Mouse (Mus musculus): ENCODE measurements around the gene Rgs7. TPM values are rescaled to one million over a fixed set of nuclear protein-coding genes. Genes with fewer than 3 reads are reported as not detected.

Gene Rgs7
- polyA plus RNA-seq, 1 experiment, result 0.45 TPM

DNA sequence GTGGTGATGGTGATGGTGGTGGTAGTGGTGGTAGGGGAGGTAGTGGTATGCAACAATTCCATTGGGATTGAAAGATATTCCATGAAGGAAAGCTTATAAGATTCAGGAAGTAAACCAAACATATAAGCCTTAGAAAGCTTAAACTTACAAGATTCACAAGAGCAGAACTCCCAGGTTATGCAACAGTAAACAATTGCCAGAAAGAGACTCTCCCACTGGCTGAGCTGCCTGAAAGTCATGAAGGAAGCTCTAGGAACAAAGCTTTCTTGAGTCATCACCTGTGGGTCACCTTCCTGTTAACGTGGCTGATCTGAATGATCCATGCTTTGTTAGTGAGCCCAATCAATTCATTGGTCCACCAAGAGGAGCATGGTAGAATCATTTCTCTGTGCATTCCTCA lies 288.8 kb downstream of the Rgs7 start:
- 65% methylated on average over 1 of the region's 1 CpGs for WGBS
- no peaks in the 10 kb centered on the region for H3K4me1 ChIP-seq (ENCODE audit: control insufficient read depth, insufficient read depth, low read length)
- TF ChIP-seq CTCF (IDR thresholded peaks at IDR 0.05; ENCODE audit: insufficient read depth, low read length) (no peak), POLR2A (IDR thresholded peaks at IDR 0.05; ENCODE audit: borderline replicate concordance, extremely low read depth, low read depth, low read length) (no peak)
- H3K4me3 ChIP-seq (replicated peaks; ENCODE audit: extremely low read depth, low read depth, low read length), result no peak overlapping the region
- no peak for DNase-seq

GRCm38 (mm10) chr1:175202902-175203301 lies 289.4 kb downstream of the Rgs7 start:
- DNase-seq, result no peak
- no peak for TF ChIP-seq CTCF (IDR thresholded peaks at IDR 0.05; ENCODE audit: insufficient read depth, low read length)
- TF ChIP-seq POLR2A (IDR thresholded peaks at IDR 0.05; ENCODE audit: borderline replicate concordance, extremely low read depth, low read depth, low read length), result no peak
- no peaks in the 10 kb centered on the region for H3K4me1 ChIP-seq (ENCODE audit: control insufficient read depth, insufficient read depth, low read length)
- WGBS, result 24% methylated on average over 2 of the region's 2 CpGs
- no peak overlapping the region for H3K4me3 ChIP-seq (replicated peaks; ENCODE audit: extremely low read depth, low read depth, low read length)

GRCm38 (mm10) chr1:175198881-175199280 lies 293.4 kb downstream of the Rgs7 start:
- DNase-seq, result no peak
- 88% methylated on average over 4 of the region's 4 CpGs for WGBS

GRCm38 (mm10) chr1:175195806-175196205 lies 296.5 kb downstream of the Rgs7 start:
- H3K4me1 ChIP-seq (ENCODE audit: control insufficient read depth, insufficient read depth, low read length), result no peaks in the 10 kb centered on the region
- TF ChIP-seq CTCF (IDR thresholded peaks at IDR 0.05; ENCODE audit: insufficient read depth, low read length) (no peak), POLR2A (IDR thresholded peaks at IDR 0.05; ENCODE audit: borderline replicate concordance, extremely low read depth, low read depth, low read length) (no peak)
- DNase-seq, result no peak
- WGBS, result 80% methylated on average over 4 of the region's 4 CpGs
- no peak overlapping the region for H3K4me3 ChIP-seq (replicated peaks; ENCODE audit: extremely low read depth, low read depth, low read length)

More at GRCm38 (mm10) chr1:175198881-175199280, 293.4 kb downstream of the Rgs7 start:
- Histone ChIP-seq H3K4me1 (ENCODE audit: control insufficient read depth, insufficient read depth, low read length) (no peaks in the 10 kb centered on the region), H3K4me3 (replicated peaks; ENCODE audit: extremely low read depth, low read depth, low read length) (no peak overlapping the region)
- TF ChIP-seq POLR2A (IDR thresholded peaks at IDR 0.05; ENCODE audit: borderline replicate concordance, extremely low read depth, low read depth, low read length) (no peak), CTCF (IDR thresholded peaks at IDR 0.05; ENCODE audit: insufficient read depth, low read length) (no peak)

GRCm38 (mm10) chr1:175188186-175188585 lies 304.1 kb downstream of the Rgs7 start:
- Histone ChIP-seq H3K4me3 (replicated peaks; ENCODE audit: extremely low read depth, low read depth, low read length) (no peak overlapping the region), H3K4me1 (ENCODE audit: control insufficient read depth, insufficient read depth, low read length) (no peaks in the 10 kb centered on the region)
- no peak for TF ChIP-seq CTCF (IDR thresholded peaks at IDR 0.05; ENCODE audit: insufficient read depth, low read length)
- no peak for TF ChIP-seq POLR2A (IDR thresholded peaks at IDR 0.05; ENCODE audit: borderline replicate concordance, extremely low read depth, low read depth, low read length)
- no peak for DNase-seq
- WGBS, result 65% methylated on average over 5 of the region's 5 CpGs

DNA sequence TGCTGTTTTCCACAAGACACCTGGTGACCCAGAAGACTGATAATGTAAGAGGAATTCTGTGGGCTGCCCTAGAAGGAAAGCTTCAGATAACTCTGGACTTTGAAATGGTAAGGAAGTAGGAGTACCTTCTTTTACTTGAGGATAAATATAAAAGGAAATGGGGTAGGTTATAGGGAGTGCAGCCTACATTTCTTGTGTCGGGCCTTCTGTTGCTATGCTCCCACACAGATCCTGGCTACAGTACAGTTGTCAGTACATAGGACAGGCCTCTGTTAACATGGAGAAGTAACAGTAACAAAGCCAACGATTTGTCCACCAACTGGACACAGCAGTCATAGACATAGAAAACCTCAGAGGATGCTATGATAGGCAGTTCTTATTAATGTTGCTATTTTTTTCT lies 307.1 kb downstream of the Rgs7 start:
- TF ChIP-seq CTCF (IDR thresholded peaks at IDR 0.05; ENCODE audit: insufficient read depth, low read length) (no peak), POLR2A (IDR thresholded peaks at IDR 0.05; ENCODE audit: borderline replicate concordance, extremely low read depth, low read depth, low read length) (no peak)
- DNase-seq, result no peak
- H3K4me1 ChIP-seq (ENCODE audit: control insufficient read depth, insufficient read depth, low read length), result no peaks in the 10 kb centered on the region
- WGBS, result 66% methylated on average over 2 of the region's 2 CpGs
- H3K4me3 ChIP-seq (replicated peaks; ENCODE audit: extremely low read depth, low read depth, low read length), result no peak overlapping the region

DNA sequence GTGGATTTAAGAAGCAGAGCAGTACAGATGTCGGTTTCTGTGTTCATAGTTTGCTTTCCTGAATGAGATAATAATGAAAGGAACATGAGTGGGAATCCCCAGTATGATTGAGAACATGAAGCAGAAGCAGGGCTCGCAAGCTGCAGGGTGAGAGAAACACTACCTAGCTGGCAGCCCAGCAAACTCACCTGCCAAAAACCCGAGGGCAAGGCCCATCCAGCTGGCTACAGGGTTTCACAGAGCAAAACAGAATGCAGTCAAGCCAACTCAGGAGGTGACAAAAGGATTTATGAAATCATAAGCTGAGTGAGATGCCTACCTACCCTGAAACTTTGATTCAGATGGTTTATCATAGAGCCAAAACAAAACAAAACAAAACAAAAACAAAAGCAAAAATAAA lies 307.6 kb downstream of the Rgs7 start:
- Histone ChIP-seq H3K4me3 (replicated peaks; ENCODE audit: extremely low read depth, low read depth, low read length) (no peak overlapping the region), H3K4me1 (ENCODE audit: control insufficient read depth, insufficient read depth, low read length) (no peaks in the 10 kb centered on the region)
- 62% methylated on average over 3 of the region's 3 CpGs for WGBS
- no peak for TF ChIP-seq POLR2A (IDR thresholded peaks at IDR 0.05; ENCODE audit: borderline replicate concordance, extremely low read depth, low read depth, low read length)
- no peak for TF ChIP-seq CTCF (IDR thresholded peaks at IDR 0.05; ENCODE audit: insufficient read depth, low read length)
- DNase-seq, result no peak

DNA sequence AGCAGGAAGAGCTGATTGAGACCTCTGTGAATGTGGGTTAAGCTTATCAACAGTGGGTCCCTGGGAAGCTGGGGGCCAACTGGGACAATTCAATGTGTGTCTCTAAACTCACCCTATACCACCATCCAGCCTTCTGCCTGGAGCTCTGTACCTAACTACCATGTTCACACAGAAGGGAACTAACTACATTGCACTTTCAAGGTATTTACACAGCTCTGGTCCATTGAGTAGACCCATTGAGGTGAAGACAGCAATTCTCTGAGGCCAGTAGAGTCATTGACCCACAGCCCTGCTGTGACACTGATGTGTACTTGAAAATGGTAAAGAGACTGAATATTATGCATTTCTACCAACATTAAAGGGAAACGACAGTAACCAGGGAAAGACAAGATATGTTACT lies 313.6 kb downstream of the Rgs7 start:
- WGBS, result 82% methylated on average over 1 of the region's 1 CpGs
- no peak for DNase-seq
- Histone ChIP-seq H3K4me3 (replicated peaks; ENCODE audit: extremely low read depth, low read depth, low read length) (no peak overlapping the region), H3K4me1 (ENCODE audit: control insufficient read depth, insufficient read depth, low read length) (no peaks in the 10 kb centered on the region)
- TF ChIP-seq POLR2A (IDR thresholded peaks at IDR 0.05; ENCODE audit: borderline replicate concordance, extremely low read depth, low read depth, low read length) (no peak), CTCF (IDR thresholded peaks at IDR 0.05; ENCODE audit: insufficient read depth, low read length) (no peak)

- Histone ChIP-seq H3K4me3 (replicated peaks; ENCODE audit: extremely low read depth, low read depth, low read length) (no peak overlapping the region), H3K4me1 (ENCODE audit: control insufficient read depth, insufficient read depth, low read length) (no peaks in the 10 kb centered on the region)
- DNase-seq, result no peak
- no peak for TF ChIP-seq POLR2A (IDR thresholded peaks at IDR 0.05; ENCODE audit: borderline replicate concordance, extremely low read depth, low read depth, low read length)
- 55% methylated on average over 5 of the region's 5 CpGs for WGBS
Measured at GRCm38 (mm10) chr1:175174918-175175675, 317.2 kb downstream of the Rgs7 start.

GRCm38 (mm10) chr1:175155469-175155868 lies 336.8 kb downstream of the Rgs7 start:
- no peak overlapping the region for H3K4me3 ChIP-seq (replicated peaks; ENCODE audit: extremely low read depth, low read depth, low read length)
- H3K4me1 ChIP-seq (ENCODE audit: control insufficient read depth, insufficient read depth, low read length), result no peaks in the 10 kb centered on the region
- TF ChIP-seq CTCF (IDR thresholded peaks at IDR 0.05; ENCODE audit: insufficient read depth, low read length) (no peak), POLR2A (IDR thresholded peaks at IDR 0.05; ENCODE audit: borderline replicate concordance, extremely low read depth, low read depth, low read length) (no peak)
- DNase-seq, result no peak
- WGBS, result 66% methylated on average over 1 of the region's 1 CpGs

Measured in lung, adult 2 months (tissue).